Mouse (Mus musculus): ENCODE results near the gene Gpr183.

DNA sequence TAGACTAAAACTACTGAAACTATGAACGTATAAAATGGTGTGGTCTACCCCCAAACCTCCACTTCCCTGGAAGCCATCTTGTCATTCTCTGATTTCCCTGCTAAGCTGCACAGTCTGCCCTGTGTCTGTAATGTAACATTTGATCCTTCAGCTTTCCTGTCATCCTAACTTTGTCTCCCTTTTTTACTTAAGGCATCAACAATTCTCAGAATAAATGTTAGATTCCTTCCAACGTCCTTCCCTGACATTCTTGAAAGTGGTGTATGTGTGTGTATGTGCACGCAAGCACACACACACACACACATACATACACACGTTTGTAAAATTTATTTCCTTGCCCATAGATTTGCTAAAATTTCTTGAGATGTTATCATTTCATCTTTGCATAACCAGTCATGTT is 5.0 kb downstream of the Gpr183 start:
- TF ChIP-seq MXI1 (IDR thresholded peaks at IDR 0.05; ENCODE audit: low read depth, low read length), result no peak
- TF ChIP-seq EP300 (IDR thresholded peaks at IDR 0.05; ENCODE audit: low read depth in 1 of 2, low read length in 2 of 2), result no peak
- TF ChIP-seq CTCF (IDR thresholded peaks at IDR 0.05 in 2 of 3, conservative IDR thresholded peaks at IDR 0.05 in 1 of 3; ENCODE audit: control insufficient read depth in 1 of 3, insufficient read depth in 1 of 3, low read depth in 2 of 3, low read length in 3 of 3, poor library complexity in 1 of 3, severe bottlenecking in 1 of 3), result no peak
- TF ChIP-seq TAL1 (IDR thresholded peaks at IDR 0.05; ENCODE audit: low read length), result no peak
- no peak for TF ChIP-seq KAT2A (conservative IDR thresholded peaks at IDR 0.05; ENCODE audit: low read depth, low read length)
- no peak for TF ChIP-seq USF1 (IDR thresholded peaks at IDR 0.05; ENCODE audit: low read depth, low read length)
- no peak for TF ChIP-seq GATA1 (IDR thresholded peaks at IDR 0.05; ENCODE audit: low read depth, low read length)
- no peak for TF ChIP-seq BHLHE40 (IDR thresholded peaks at IDR 0.05; ENCODE audit: borderline replicate concordance, low read depth, low read length)

Data from MEL (cell line).